Comparison of ENCODE assay signal across 12 mouse cellular contexts in the genomic region with DNA sequence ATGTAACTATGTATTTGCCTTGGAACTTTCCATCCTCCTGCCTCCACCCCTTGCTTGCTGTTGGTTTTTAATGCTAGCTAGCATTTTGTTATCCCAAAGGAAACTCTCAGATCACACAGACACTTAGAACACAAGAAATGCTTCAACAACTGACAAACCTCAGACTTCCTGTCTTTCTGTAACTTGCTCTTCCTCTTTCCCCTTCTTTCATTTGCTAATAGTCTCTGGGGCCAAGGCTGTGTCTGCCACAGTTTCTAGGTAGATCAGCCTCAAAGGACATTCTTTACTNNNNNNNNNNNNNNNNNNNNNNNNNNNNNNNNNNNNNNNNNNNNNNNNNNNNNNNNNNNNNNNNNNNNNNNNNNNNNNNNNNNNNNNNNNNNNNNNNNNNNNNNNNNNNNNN. TPM values are rescaled to one million over a fixed set of nuclear protein-coding genes. Genes with fewer than 3 reads are reported as not detected.
A peak's percentile ranks its signal among the peaks of the same experiment; 100 is the strongest.
DNase-seq lines count a peak whose midpoint lies in the region; ATAC-seq and TF ChIP-seq lines count a peak whose summit lies in the region.
"Had no signal": no experiment of that assay in that cellular context is flagged by ENCODE, and none has a peak within 500 bp of the region (broad histone marks: within the 10 kb centered on the region; RNA-seq: fewer than 3 reads in every experiment).

No protein-coding gene starts in this region.

- H3K27ac ChIP-seq in heart, embryonic 11.5 days (ENCODE audit: low read depth, low read length): peak overlapping the region; percentile 6
- H3K27ac ChIP-seq in spleen, adult 2 months (ENCODE audit: insufficient read depth, low read length): peak overlapping the region; percentile 92
- H3K27ac ChIP-seq in hindbrain, embryonic 11.5 days (ENCODE audit: low read depth, low read length): no peak overlapping the region

- H3K9ac ChIP-seq in heart, embryonic 11.5 days (ENCODE audit: low read depth, low read length): no peak overlapping the region
- no peak overlapping the region for H3K9ac ChIP-seq in hindbrain, embryonic 11.5 days (ENCODE audit: low read depth, low read length)

- no peaks in the 10 kb centered on the region for H3K9me3 ChIP-seq in heart, embryonic 11.5 days (replicated peaks; ENCODE audit: control insufficient read depth, low read length)
- no peaks in the 10 kb centered on the region for H3K9me3 ChIP-seq in hindbrain, embryonic 11.5 days (ENCODE audit: control insufficient read depth, low read length)

- H3K4me3 ChIP-seq in heart, embryonic 11.5 days (ENCODE audit: low read depth, low read length): no peak overlapping the region
- H3K4me3 ChIP-seq in spleen, adult 2 months (ENCODE audit: extremely low read depth, insufficient read depth, insufficient read length): no peak overlapping the region
- no peak overlapping the region for H3K4me3 ChIP-seq in hindbrain, embryonic 11.5 days (ENCODE audit: low read depth, low read length)

- no peak overlapping the region for H3K4me2 ChIP-seq in heart, embryonic 11.5 days
- no peak overlapping the region for H3K4me2 ChIP-seq in hindbrain, embryonic 11.5 days (replicated peaks; ENCODE audit: low read depth, low read length)

- no peak for TF ChIP-seq POLR2A in spleen, adult 2 months (IDR thresholded peaks at IDR 0.05; ENCODE audit: low read depth, low read length)

- no peaks in the 10 kb centered on the region for H3K36me3 ChIP-seq in heart, embryonic 11.5 days (ENCODE audit: control insufficient read depth, insufficient read depth, low read length)
- no peaks in the 10 kb centered on the region for H3K36me3 ChIP-seq in spleen, adult 2 months (ENCODE audit: control insufficient read depth, insufficient read depth, low read length)
- no peaks in the 10 kb centered on the region for H3K36me3 ChIP-seq in hindbrain, embryonic 11.5 days (ENCODE audit: control insufficient read depth, insufficient read depth, low read length)

- no peak for DNase-seq in heart, postnatal 4 days
- peak in 1 of 2 experiments; percentile 26 for DNase-seq in spleen, adult 2 months (ENCODE audit: low read depth in 1 of 2, low spot score in 2 of 2)
- DNase-seq in spleen, postnatal 10 days (ENCODE audit: low spot score in 2 of 2): no peak
- DNase-seq in adrenal gland, postnatal 4 days (ENCODE audit: low spot score in 2 of 2): no peak
- DNase-seq in hindbrain, embryonic 11.5 days (ENCODE audit: low spot score): no peak
- DNase-seq: cerebellum, postnatal 10 days; kidney, adult 2 months; left cerebral cortex, postnatal 4 days had no signal

- H3K4me1 ChIP-seq in heart, embryonic 11.5 days (ENCODE audit: control insufficient read depth, insufficient read depth, low read length): peaks cover 6% of the 10 kb centered on the region
- H3K4me1 ChIP-seq in spleen, adult 2 months (ENCODE audit: control insufficient read depth, insufficient read depth, insufficient read length): peaks cover 16% of the 10 kb centered on the region
- no peaks in the 10 kb centered on the region for H3K4me1 ChIP-seq in hindbrain, embryonic 11.5 days (replicated peaks; ENCODE audit: control insufficient read depth, insufficient read depth, low read length)

- no peaks in the 10 kb centered on the region for H3K27me3 ChIP-seq in heart, embryonic 11.5 days (ENCODE audit: control insufficient read depth, insufficient read depth, low read length)
- H3K27me3 ChIP-seq in spleen, adult 2 months (ENCODE audit: control insufficient read depth, insufficient read depth, low read length): no peaks in the 10 kb centered on the region
- H3K27me3 ChIP-seq in hindbrain, embryonic 11.5 days (ENCODE audit: control insufficient read depth, insufficient read depth, low read length): no peaks in the 10 kb centered on the region

- no peak for TF ChIP-seq CTCF in spleen, adult 2 months (IDR thresholded peaks at IDR 0.05; ENCODE audit: extremely low read depth, insufficient read depth, insufficient read length, insufficient replicate concordance)

- no peak for ATAC-seq in heart, embryonic 11.5 days (replicated peaks; ENCODE audit: insufficient number of reproducible peaks, low FRiP score, low TSS enrichment)
- ATAC-seq in inflammation-experienced regulatory T-cells, adult 6 months: peak; percentile 86
- ATAC-seq in neutrophil, adult 5-6 weeks (ENCODE audit: extremely low read depth, insufficient number of reproducible peaks, low FRiP score, poor library complexity, severe bottlenecking): peak; percentile 60; the same call in 1 of the 2 replicates
- ATAC-seq in hindbrain, embryonic 11.5 days (ENCODE audit: low FRiP score): no peak
- ATAC-seq: forebrain, embryonic 14.5 days had no signal

RNA-seq across cellular contexts. Expression of gene Zfp217, which starts 21.2 kb away (rescaled TPM):
- 2.9 and 3.7 TPM in 2 replicates for polyA plus RNA-seq in heart, embryonic 11.5 days (2014; fragmentation: Nextera tagmentation; extraction: Ambion mirVana)
- total RNA-seq in heart, postnatal 4 days (2021): 10 to 100 TPM; 18.8 to 19.3 TPM
- polyA plus RNA-seq in spleen, adult 2 months (2012; rRNA removed): 20.6 and 22.3 TPM in 2 replicates
- polyA plus RNA-seq in inflammation-experienced regulatory T-cells, adult 6 months (2017; shearing (Covaris generic)): 10 to 100 TPM in 1 of 3 experiments, 1 to 10 TPM in 2; 8.6 to 11.1 (median 8.6) TPM
- total RNA-seq in neutrophil, adult 5-6 weeks (2017): 76.0 and 83.2 TPM in 2 replicates
- total RNA-seq in adrenal gland, postnatal 4 days (2021): 10 to 100 TPM; 34.9 to 37.9 TPM
- 3.2 and 4.8 TPM in 2 replicates for polyA plus RNA-seq in hindbrain, embryonic 11.5 days (2014; fragmentation: Nextera tagmentation; extraction: Ambion mirVana)

Comparison
In these comparisons a context has a peak if more than half of its experiments do, and no peak if none do; other contexts are left out.
1. ATAC-seq: peak in inflammation-experienced regulatory T-cells, adult 6 months (single experiment) and neutrophil, adult 5-6 weeks (single experiment); none in heart, embryonic 11.5 days (single experiment) and hindbrain, embryonic 11.5 days (single experiment).